Mouse (Mus musculus) heart, adult 2 months (tissue): Measurements from ENCODE around the gene Tnrc6a. TPM values are rescaled to one million over a fixed set of nuclear protein-coding genes. Genes with fewer than 3 reads are reported as not detected.

ENCODE experiments used
- DNase-seq, 2 experiments: peaks; one replicate each; pipeline ENCODE4 v3.0.0; 2021
- H3K27ac ChIP-seq: fragments of 200-600 bp; 2 replicates; pipeline ENCODE4 v1.8.1; 2022
- H3K27me3 ChIP-seq: fragments of 200-500 bp; 2 replicates; pipeline ENCODE4 v1.6.1; 2012; ENCODE audit warnings: mild to moderate bottlenecking, low read length, inconsistent platforms, mixed read lengths; ENCODE audit not compliant: control insufficient read depth, insufficient read depth
- H3K36me3 ChIP-seq: fragments of 200-500 bp; 2 replicates; pipeline ENCODE4 v1.6.1; 2012; ENCODE audit warnings: low read length, inconsistent platforms; ENCODE audit not compliant: control insufficient read depth, insufficient read depth
- H3K4me1 ChIP-seq: fragments of 200-500 bp; 2 replicates; pipeline ENCODE4 v1.6.1; 2011; ENCODE audit warnings: low read length; ENCODE audit not compliant: control insufficient read depth, insufficient read depth
- H3K4me3 ChIP-seq: fragments of 200-600 bp; 2 replicates; pipeline ENCODE4 v1.8.1; 2022
- H3K79me2 ChIP-seq: fragments of 200-500 bp; replicated peaks from 2 replicates; pipeline ENCODE4 v1.6.1; 2012; ENCODE audit warnings: mild to moderate bottlenecking, inconsistent platforms, low read length, moderate library complexity, mixed read lengths; ENCODE audit not compliant: control insufficient read depth, insufficient read depth
- H3K9ac ChIP-seq: fragments of 200-500 bp; 2 replicates; pipeline ENCODE4 v1.6.1; 2012; ENCODE audit warnings: low read depth, mild to moderate bottlenecking, control low read depth, inconsistent platforms, low read length, mixed read lengths
- CTCF ChIP-seq: fragments of 200-600 bp; IDR thresholded peaks from 2 replicates; pipeline ENCODE4 v1.8.1; 2022; ENCODE audit warnings: antibody characterized with exemption, mild to moderate bottlenecking, moderate library complexity
- EP300 ChIP-seq: fragments of 200-500 bp; IDR thresholded peaks from 2 replicates; pipeline ENCODE4 v1.6.1; 2011; ENCODE audit warnings: low read depth, low read length, control low read depth; ENCODE audit not compliant: insufficient read depth
- POLR2A ChIP-seq: fragments of 200-500 bp; IDR thresholded peaks from 2 replicates; pipeline ENCODE4 v1.6.1; 2011; ENCODE audit warnings: mild to moderate bottlenecking, low read depth, low read length, control low read depth; ENCODE audit not compliant: insufficient read depth
- WGBS: fragments of 180-500 bp; shearing (Covaris S2); methylation state at CpG from one replicate; pipeline ENCODE4 v1.1.7; 2018; 5-methylcytosine and 5-hydroxymethylcytosine counted together
- intact Hi-C: fragments of 180-260 bp; cut with DNase I; formaldehyde crosslinking; loops from one replicate; pipeline ENCODE4 v1.15.1; 2025
- polyA plus RNA-seq: library from polyadenylated mRNA; depleted of rRNA; stranded (reverse); fragments of >200 nt; gene quantifications from 2 replicates; pipeline ENCODE4 v1.2.3, GENCODE M21; 2012
- total RNA-seq, 2 experiments: library from RNA; stranded (reverse); gene quantifications; 2 replicates each; pipeline ENCODE4 v1.2.3; 2021

Gene Tnrc6a
- total and polyA plus RNA-seq, 3 experiments = 22.8 to 34.2 (median 24.2) TPM

GRCm38 (mm10) chr7:123217448-123218354 is 94.0 kb downstream of the Tnrc6a start:
- no peak for DNase-seq
- H3K27ac ChIP-seq = no peak overlapping the region
- H3K27me3 ChIP-seq = no peaks in the 10 kb centered on the region
- intact Hi-C loops = no loop called here
- no peak overlapping the region for H3K4me3 ChIP-seq
- no peak overlapping the region for H3K9ac ChIP-seq
- no peaks in the 10 kb centered on the region for H3K36me3 ChIP-seq
- TF ChIP-seq POLR2A (no peak), CTCF (no peak), EP300 (no peak)
- H3K79me2 ChIP-seq = no peaks in the 10 kb centered on the region
- no peaks in the 10 kb centered on the region for H3K4me1 ChIP-seq
- 77% methylated on average over 7 of the region's 7 CpGs for WGBS

- TF ChIP-seq CTCF (no peak), EP300 (no peak), POLR2A (no peak)
- H3K4me1 ChIP-seq = no peaks in the 10 kb centered on the region
- H3K27ac ChIP-seq = no peak overlapping the region
- 44% methylated on average over 6 of the region's 6 CpGs for WGBS
- no peak overlapping the region for H3K9ac ChIP-seq
- no peaks in the 10 kb centered on the region for H3K27me3 ChIP-seq
- no peaks in the 10 kb centered on the region for H3K36me3 ChIP-seq
- H3K79me2 ChIP-seq = no peaks in the 10 kb centered on the region
- H3K4me3 ChIP-seq = no peak overlapping the region
- intact Hi-C loops = no loop called here
- no peak for DNase-seq
Observed at GRCm38 (mm10) chr7:123218620-123219019, 94.9 kb downstream of the Tnrc6a start.

GRCm38 (mm10) chr7:123219781-123220632 is 96.3 kb downstream of the Tnrc6a start:
- TF ChIP-seq CTCF (no peak), EP300 (no peak), POLR2A (no peak)
- no peak overlapping the region for H3K27ac ChIP-seq
- no peaks in the 10 kb centered on the region for H3K79me2 ChIP-seq
- H3K4me3 ChIP-seq = no peak overlapping the region
- intact Hi-C loops = no loop called here
- WGBS = 73% methylated on average over 13 of the region's 13 CpGs
- no peak for DNase-seq
- H3K36me3 ChIP-seq = no peaks in the 10 kb centered on the region
- no peaks in the 10 kb centered on the region for H3K27me3 ChIP-seq
- H3K9ac ChIP-seq = no peak overlapping the region
- no peaks in the 10 kb centered on the region for H3K4me1 ChIP-seq

- Histone ChIP-seq H3K27ac (no peak overlapping the region), H3K79me2 (no peaks in the 10 kb centered on the region), H3K4me3 (no peak overlapping the region), H3K9ac (no peak overlapping the region), H3K36me3 (no peaks in the 10 kb centered on the region), H3K4me1 (no peaks in the 10 kb centered on the region), H3K27me3 (no peaks in the 10 kb centered on the region)
- 65% methylated on average over 2 of the region's 2 CpGs for WGBS
- intact Hi-C loops = no loop called here
- no peak for DNase-seq
- TF ChIP-seq EP300 = no peak
- no peak for TF ChIP-seq POLR2A
- TF ChIP-seq CTCF = no peak
Observed at GRCm38 (mm10) chr7:123220633-123220942, 96.9 kb downstream of the Tnrc6a start.

GRCm38 (mm10) chr7:123224076-123224475 is 100.4 kb downstream of the Tnrc6a start:
- Histone ChIP-seq H3K4me3 (no peak overlapping the region), H3K9ac (no peak overlapping the region), H3K4me1 (no peaks in the 10 kb centered on the region), H3K27ac (no peak overlapping the region), H3K27me3 (no peaks in the 10 kb centered on the region), H3K36me3 (no peaks in the 10 kb centered on the region), H3K79me2 (no peaks in the 10 kb centered on the region)
- DNase-seq = no peak
- 90% methylated on average over 9 of the region's 9 CpGs for WGBS
- TF ChIP-seq POLR2A = no peak
- TF ChIP-seq EP300 = no peak
- no peak for TF ChIP-seq CTCF
- intact Hi-C loops = no loop called here
